Mouse (Mus musculus): Measurements from ENCODE around the gene Olfr1240. TPM values are rescaled to one million over a fixed set of nuclear protein-coding genes. Genes with fewer than 3 reads are reported as not detected.

The Olfr1240 gene
- polyA plus RNA-seq (2012; rRNA removed) (not detected in 2 replicates), polyA plus RNA-seq (2014; fragmentation: Nextera tagmentation; extraction: Ambion mirVana) (not detected in 2 replicates)

GRCm38 (mm10) chr2:89442900-89443299, at the start of gene Olfr1240:
TSS of gene Olfr1240 (minus strand) at chr2:89443000.
- Histone ChIP-seq H3K36me3 (replicated peaks; ENCODE audit: control insufficient read depth, insufficient read depth, low read depth) (no peaks in the 10 kb centered on the region), H3K4me3 (ENCODE audit: insufficient read depth in 1 of 2, low read depth in 2 of 2, low read length in 2 of 2) (no peak within 1 kb of the TSS), H3K4me2 (ENCODE audit: low read depth) (no peak within 1 kb of the TSS), H3K27ac (no peak within 1 kb of the TSS), H3K27me3 (ENCODE audit: control insufficient read depth, insufficient read depth, low read length) (no peaks in the 10 kb centered on the region), H3K4me1 (replicated peaks; ENCODE audit: control insufficient read depth in 2 of 2, insufficient read depth in 2 of 2, low read length in 1 of 2) (no peaks in the 10 kb centered on the region), H3K9me3 (ENCODE audit: control insufficient read depth, low read length) (no peaks in the 10 kb centered on the region), H3K9ac (replicated peaks) (no peak within 1 kb of the TSS)
- 49% methylated on average over 3 of the region's 3 CpGs for WGBS (ENCODE audit: insufficient replicate concordance)
- TF ChIP-seq CTCF (IDR thresholded peaks at IDR 0.05; ENCODE audit: low read depth) (no peak), EP300 (IDR thresholded peaks at IDR 0.05; ENCODE audit: low read depth) (no peak)
- DNase-seq (ENCODE audit: low read depth in 3 of 3, low spot score in 3 of 3) (no peak), ATAC-seq (ENCODE audit: insufficient read depth) (no peak)

- Histone ChIP-seq H3K27me3 (ENCODE audit: control insufficient read depth, insufficient read depth, low read length) (no peaks in the 10 kb centered on the region), H3K4me3 (ENCODE audit: insufficient read depth in 1 of 2, low read depth in 2 of 2, low read length in 2 of 2) (no peak within 1 kb of the TSS), H3K36me3 (replicated peaks; ENCODE audit: control insufficient read depth, insufficient read depth, low read depth) (no peaks in the 10 kb centered on the region), H3K9ac (replicated peaks) (no peak within 1 kb of the TSS), H3K4me2 (ENCODE audit: low read depth) (no peak within 1 kb of the TSS), H3K9me3 (ENCODE audit: control insufficient read depth, low read length) (no peaks in the 10 kb centered on the region), H3K4me1 (replicated peaks; ENCODE audit: control insufficient read depth in 2 of 2, insufficient read depth in 2 of 2, low read length in 1 of 2) (no peaks in the 10 kb centered on the region), H3K27ac (no peak within 1 kb of the TSS)
- DNase-seq (ENCODE audit: low read depth in 3 of 3, low spot score in 3 of 3) (no peak), ATAC-seq (ENCODE audit: insufficient read depth) (no peak)
- TF ChIP-seq CTCF (IDR thresholded peaks at IDR 0.05; ENCODE audit: low read depth) = no peak
Observed at GRCm38 (mm10) chr2:89487026-89487425, 44.2 kb upstream of the Olfr1240 start, which contains the start of gene Olfr1241. TSS of gene Olfr1241 (minus strand) at chr2:89487126.

GRCm38 (mm10) chr2:89420307-89420706, 22.5 kb downstream of the Olfr1240 start, which contains the start of gene Olfr1239:
TSS of gene Olfr1239 (minus strand) at chr2:89420407.
- Histone ChIP-seq H3K4me1 (replicated peaks; ENCODE audit: control insufficient read depth in 2 of 2, insufficient read depth in 2 of 2, low read length in 1 of 2) (no peaks in the 10 kb centered on the region), H3K27ac (no peak within 1 kb of the TSS), H3K9me3 (ENCODE audit: control insufficient read depth, low read length) (no peaks in the 10 kb centered on the region), H3K4me3 (ENCODE audit: insufficient read depth in 1 of 2, low read depth in 2 of 2, low read length in 2 of 2) (no peak within 1 kb of the TSS), H3K36me3 (replicated peaks; ENCODE audit: control insufficient read depth, insufficient read depth, low read depth) (no peaks in the 10 kb centered on the region), H3K9ac (replicated peaks) (no peak within 1 kb of the TSS), H3K4me2 (ENCODE audit: low read depth) (no peak within 1 kb of the TSS), H3K27me3 (ENCODE audit: control insufficient read depth, insufficient read depth, low read length) (no peaks in the 10 kb centered on the region)
- no peak for DNase-seq (ENCODE audit: low read depth in 3 of 3, low spot score in 3 of 3)
- ATAC-seq (ENCODE audit: insufficient read depth) = no peak
- 81% methylated on average over 2 of the region's 2 CpGs for WGBS (ENCODE audit: insufficient replicate concordance)
- TF ChIP-seq CTCF (IDR thresholded peaks at IDR 0.05; ENCODE audit: low read depth) (no peak), EP300 (IDR thresholded peaks at IDR 0.05; ENCODE audit: low read depth) (no peak)

GRCm38 (mm10) chr2:89414557-89414956, 28.2 kb downstream of the Olfr1240 start:
- Histone ChIP-seq H3K9me3 (ENCODE audit: control insufficient read depth, low read length) (no peaks in the 10 kb centered on the region), H3K4me3 (ENCODE audit: insufficient read depth in 1 of 2, low read depth in 2 of 2, low read length in 2 of 2) (no peak overlapping the region), H3K4me2 (ENCODE audit: low read depth) (no peak overlapping the region), H3K27me3 (ENCODE audit: control insufficient read depth, insufficient read depth, low read length) (no peaks in the 10 kb centered on the region), H3K36me3 (replicated peaks; ENCODE audit: control insufficient read depth, insufficient read depth, low read depth) (no peaks in the 10 kb centered on the region), H3K27ac (no peak overlapping the region), H3K9ac (replicated peaks) (no peak overlapping the region), H3K4me1 (replicated peaks; ENCODE audit: control insufficient read depth in 2 of 2, insufficient read depth in 2 of 2, low read length in 1 of 2) (no peaks in the 10 kb centered on the region)
- DNase-seq (ENCODE audit: low read depth in 3 of 3, low spot score in 3 of 3) = no peak
- 67% methylated on average over 1 of the region's 1 CpGs for WGBS (ENCODE audit: insufficient replicate concordance)
- TF ChIP-seq CTCF (IDR thresholded peaks at IDR 0.05; ENCODE audit: low read depth) (no peak), EP300 (IDR thresholded peaks at IDR 0.05; ENCODE audit: low read depth) (no peak)
- ATAC-seq (ENCODE audit: insufficient read depth) = no peak

GRCm38 (mm10) chr2:89409576-89409975, 33.2 kb downstream of the Olfr1240 start, which contains the start of gene Olfr1238:
TSS of gene Olfr1238 (minus strand) at chr2:89409676.
- H3K36me3 ChIP-seq (replicated peaks; ENCODE audit: control insufficient read depth, insufficient read depth, low read depth) = no peaks in the 10 kb centered on the region
- no peaks in the 10 kb centered on the region for H3K4me1 ChIP-seq (replicated peaks; ENCODE audit: control insufficient read depth in 2 of 2, insufficient read depth in 2 of 2, low read length in 1 of 2)
- no peaks in the 10 kb centered on the region for H3K9me3 ChIP-seq (ENCODE audit: control insufficient read depth, low read length)
- no peak for DNase-seq (ENCODE audit: low read depth in 3 of 3, low spot score in 3 of 3)
- H3K27ac ChIP-seq = no peak within 1 kb of the TSS
- no peak for ATAC-seq (ENCODE audit: insufficient read depth)
- H3K4me2 ChIP-seq (ENCODE audit: low read depth) = no peak within 1 kb of the TSS
- WGBS (ENCODE audit: insufficient replicate concordance) = 59% methylated on average over 2 of the region's 2 CpGs
- TF ChIP-seq EP300 (IDR thresholded peaks at IDR 0.05; ENCODE audit: low read depth) (no peak), CTCF (IDR thresholded peaks at IDR 0.05; ENCODE audit: low read depth) (no peak)
- H3K4me3 ChIP-seq (ENCODE audit: insufficient read depth in 1 of 2, low read depth in 2 of 2, low read length in 2 of 2) = no peak within 1 kb of the TSS
- H3K9ac ChIP-seq (replicated peaks) = no peak within 1 kb of the TSS
- H3K27me3 ChIP-seq (ENCODE audit: control insufficient read depth, insufficient read depth, low read length) = no peaks in the 10 kb centered on the region

All from liver, embryonic 14.5 days (tissue).